Mouse (Mus musculus): Measurements from ENCODE around the gene Unc5c. TPM values are rescaled to one million over a fixed set of nuclear protein-coding genes. Genes with fewer than 3 reads are reported as not detected.

Gene Unc5c
- total RNA-seq (2021), result 10 to 100 TPM; 52.2 to 56.9 TPM

DNA sequence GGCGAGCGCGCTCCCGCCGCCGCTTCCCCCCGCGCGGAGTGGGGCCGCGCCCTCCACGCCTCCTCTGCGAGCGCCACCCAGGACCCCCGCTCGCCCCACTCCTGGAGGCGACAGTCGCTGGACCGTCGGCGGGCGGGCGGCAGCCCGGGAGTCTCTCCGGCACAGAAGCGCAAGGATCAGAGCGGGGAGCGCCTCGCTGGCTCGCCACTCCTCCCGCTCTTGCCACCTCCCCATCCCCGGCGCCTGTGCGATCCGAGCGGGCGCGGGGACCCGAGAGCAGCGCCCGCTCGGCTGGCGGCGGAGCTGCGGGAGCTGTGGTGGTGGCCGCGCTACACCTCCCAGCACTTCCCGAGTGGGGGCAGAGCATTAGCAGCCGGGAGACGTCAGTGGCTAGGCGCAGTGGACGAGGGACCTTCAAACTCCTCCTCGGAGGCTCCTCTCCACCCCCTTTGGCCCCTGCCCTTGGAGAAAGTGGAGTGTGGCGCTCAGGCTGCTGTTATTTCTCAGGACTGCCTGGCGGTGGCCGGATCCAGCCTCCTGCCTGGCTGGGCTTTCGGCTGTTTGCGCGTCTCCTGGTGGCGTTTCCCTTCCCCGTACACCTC, at the start of gene Unc5c:
Gene Unc5c (plus strand): TSS at position 113 of the 602 bp plus-strand sequence.
- DNase-seq, result peak; percentile 91

DNA sequence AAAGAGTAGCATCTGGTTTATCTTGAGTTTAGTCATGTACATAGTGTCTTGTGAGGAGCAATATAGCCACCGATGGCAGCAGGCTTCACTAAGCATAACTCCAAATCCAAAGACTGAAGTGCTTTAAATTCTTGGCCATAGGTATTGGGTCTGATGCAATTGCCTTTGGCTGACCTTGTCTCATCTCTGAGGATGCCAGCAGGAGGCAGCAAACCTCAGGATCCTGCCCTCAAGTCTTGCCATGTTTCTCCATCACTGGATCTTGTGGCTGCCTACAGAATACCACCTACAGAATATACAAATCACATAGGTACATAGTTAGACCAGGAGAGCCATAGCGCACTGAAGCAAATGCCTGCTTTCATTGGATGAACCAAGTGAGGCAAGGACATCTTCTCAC, 7.5 kb upstream of the Unc5c start:
- intact Hi-C loops (cut with DNase I), result no loop called here
- DNase-seq, result no peak

More for the DNA sequence above, at the start of gene Unc5c:
- intact Hi-C loops (cut with DNase I), result loop anchor here (5.0 kb wide), 1 partner anchor 367 kb away; no protein-coding TSS in a partner anchor

DNA sequence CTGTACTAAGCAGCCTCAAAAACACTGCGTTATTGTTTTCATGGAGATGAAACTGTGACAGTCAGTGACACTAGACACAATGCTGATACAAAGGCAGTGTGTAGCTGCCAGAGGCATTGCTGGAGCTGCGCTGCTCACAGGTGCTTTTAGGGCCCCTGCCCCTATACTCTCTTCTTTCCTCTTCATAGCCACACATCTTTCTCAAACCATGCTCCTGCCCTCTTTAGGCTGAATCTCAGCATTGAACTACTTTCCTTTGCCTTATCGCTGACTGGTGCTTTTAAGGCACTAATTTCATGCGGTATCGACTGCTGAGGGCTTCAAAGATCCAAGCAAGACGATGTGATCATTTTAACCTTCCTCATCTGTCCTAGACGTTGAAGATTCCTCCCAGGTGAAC, 2.5 kb upstream of the Unc5c start:
- peak; percentile 29 for DNase-seq
- intact Hi-C loops (cut with DNase I), result no loop called here

DNA sequence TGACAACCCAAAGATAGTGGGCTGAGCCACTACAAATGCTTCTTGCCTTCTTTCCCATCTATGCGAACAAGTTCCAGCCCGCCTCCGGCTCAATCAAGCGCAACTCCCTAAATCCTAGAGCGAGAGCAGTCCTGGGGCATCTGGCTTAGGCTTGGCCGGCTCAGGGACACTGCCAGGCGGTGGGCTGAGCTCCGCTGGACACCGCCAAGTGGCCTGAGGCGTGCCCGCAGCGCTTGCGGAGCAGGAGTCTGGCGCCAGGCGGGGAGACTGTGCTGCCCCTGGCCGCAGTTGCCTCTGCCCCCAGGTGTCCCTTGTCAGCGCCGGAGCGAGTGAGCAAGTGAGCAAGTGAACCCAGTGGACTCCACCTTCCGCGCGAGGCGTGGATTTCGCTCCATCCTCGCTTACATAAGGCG, 319 bp upstream of the Unc5c start:
- intact Hi-C loops (cut with DNase I), result loop anchor here (5.0 kb wide), 1 partner anchor 368 kb away; no protein-coding TSS in a partner anchor
- DNase-seq, result peak; percentile 89

DNA sequence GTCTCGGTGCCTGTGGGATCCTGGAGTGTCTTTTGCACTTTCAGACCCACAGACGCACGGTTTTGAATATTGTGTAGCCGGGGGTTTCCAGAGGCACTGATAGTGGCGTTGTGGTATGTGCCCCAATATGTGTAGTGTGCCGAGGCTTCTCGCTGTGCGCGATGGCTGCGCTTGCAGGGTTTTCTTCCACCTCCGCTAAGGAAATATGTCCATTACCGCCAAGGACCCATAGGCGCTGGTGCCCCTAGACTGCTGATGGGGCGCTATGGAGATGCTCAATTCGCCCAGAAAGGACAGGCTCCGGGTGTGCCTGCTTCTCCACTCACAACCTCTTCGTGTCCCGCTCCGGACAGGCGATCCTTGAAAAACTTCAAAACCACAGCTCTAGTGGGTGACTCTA, 1.0 kb downstream of the Unc5c start:
- DNase-seq, result peak; percentile 56
- intact Hi-C loops (cut with DNase I), result loop anchor here (5.0 kb wide), 1 partner anchor 366 kb away; no protein-coding TSS in a partner anchor

DNA sequence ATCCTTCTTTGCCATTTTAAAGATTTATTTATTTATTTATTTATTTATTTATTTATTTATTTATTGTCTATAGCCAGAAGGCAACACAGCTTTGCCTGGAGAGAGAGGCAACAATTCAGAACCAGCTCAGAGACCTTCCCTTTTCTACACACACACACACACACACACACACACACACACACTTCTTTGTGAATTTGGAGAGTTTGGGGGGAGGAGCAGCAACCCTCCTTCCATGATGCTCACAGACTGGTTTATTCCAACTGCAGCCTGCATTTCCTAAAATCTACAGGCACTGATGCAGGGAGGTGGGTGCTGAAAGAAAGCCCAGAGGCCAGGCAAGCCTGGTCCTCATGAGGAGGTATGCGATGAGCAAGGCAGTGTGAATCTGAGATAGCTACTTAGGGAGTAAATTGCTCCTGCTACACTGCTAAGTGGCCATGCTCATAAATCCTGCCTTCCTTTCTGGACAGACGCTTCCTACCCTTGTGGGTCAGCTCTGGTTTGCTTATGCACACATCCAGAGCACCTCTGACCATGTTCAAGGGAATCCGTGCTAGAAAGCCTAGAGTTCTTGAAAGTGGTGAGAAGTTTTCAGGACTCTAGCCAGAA, 1.8 kb downstream of the Unc5c start:
- intact Hi-C loops (cut with DNase I), result loop anchor here (5.0 kb wide), 1 partner anchor 365 kb away; no protein-coding TSS in a partner anchor
- DNase-seq, result no peak

DNA sequence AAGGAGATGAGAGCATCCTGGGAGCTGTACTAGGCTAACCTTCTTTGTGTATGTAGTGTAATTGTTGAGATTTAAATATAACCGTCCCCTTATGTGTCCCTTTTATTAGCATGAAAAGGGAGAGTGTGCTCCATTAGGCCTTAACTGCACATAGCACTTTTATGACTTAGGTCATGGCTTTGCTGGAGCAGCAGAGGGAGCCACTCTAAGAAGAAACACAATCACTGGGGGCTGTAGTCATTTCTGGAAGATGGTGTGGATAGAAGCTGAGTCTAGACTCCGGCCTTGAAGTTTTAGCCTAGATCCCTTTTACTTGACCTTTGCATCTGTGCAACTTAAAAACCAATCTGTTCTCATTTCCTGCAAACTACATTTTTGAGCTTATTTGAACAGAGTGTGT, 4.3 kb downstream of the Unc5c start:
- intact Hi-C loops (cut with DNase I), result loop anchor here (5.0 kb wide), 1 partner anchor 363 kb away; no protein-coding TSS in a partner anchor
- DNase-seq, result no peak

DNA sequence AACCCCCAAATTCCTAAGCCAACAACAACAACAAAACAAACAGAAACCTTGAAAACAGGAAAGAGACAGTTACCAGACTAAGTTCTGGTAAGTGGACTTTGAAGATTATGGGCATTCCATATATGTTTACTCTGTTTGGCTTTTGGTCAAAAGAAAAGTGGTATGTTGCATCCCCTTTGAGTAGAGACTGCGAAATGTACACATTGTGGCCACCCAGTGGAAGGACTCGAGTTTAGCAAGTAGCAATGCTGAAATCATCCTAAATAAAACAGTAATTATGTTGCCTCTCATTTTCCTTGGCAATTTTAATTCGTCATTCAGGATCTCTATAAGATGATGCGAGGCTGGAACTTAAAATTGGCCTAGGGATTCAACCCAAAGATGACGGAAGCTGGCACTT, 8.2 kb downstream of the Unc5c start:
- intact Hi-C loops (cut with DNase I), result no loop called here
- no peak for DNase-seq

DNA sequence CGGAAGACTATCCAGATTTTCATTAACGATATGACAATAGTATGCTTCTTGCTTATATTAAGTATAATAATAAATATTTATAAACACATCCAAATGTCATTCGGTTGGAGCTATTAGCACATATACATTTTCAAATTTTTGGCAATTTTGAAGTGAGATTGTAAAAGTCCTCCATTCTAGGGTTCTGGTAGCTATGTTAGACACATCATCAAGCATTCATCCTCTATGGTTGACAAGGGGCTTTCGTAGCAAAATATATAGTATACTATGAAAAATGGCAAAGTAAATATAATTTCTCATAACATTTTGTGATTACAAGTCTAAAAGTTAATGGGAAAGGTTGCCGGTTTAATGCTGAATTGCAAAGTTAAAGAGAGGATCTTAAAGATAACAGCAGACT, 10.4 kb downstream of the Unc5c start:
- intact Hi-C loops (cut with DNase I), result no loop called here
- no peak for DNase-seq

DNA sequence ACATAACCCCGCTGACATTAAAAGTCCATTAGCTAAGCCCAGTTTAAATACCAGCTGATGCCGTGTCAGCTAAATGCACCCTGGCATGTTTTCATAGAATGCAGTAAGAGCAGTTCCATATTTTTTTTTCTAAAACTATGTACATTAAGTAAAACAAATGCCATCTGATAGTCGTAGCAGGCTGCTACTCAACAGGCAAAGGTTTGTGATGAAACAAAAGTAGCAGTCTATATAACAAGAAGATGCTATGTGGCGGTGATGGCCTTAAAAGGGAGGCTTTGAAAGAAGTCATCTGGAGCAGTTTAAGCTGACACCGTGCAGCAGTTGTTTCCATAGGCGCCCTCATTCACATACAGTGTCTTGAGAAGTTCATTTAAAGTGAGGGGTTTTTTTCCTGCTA, 10.9 kb downstream of the Unc5c start:
- intact Hi-C loops (cut with DNase I), result no loop called here
- no peak for DNase-seq

DNA sequence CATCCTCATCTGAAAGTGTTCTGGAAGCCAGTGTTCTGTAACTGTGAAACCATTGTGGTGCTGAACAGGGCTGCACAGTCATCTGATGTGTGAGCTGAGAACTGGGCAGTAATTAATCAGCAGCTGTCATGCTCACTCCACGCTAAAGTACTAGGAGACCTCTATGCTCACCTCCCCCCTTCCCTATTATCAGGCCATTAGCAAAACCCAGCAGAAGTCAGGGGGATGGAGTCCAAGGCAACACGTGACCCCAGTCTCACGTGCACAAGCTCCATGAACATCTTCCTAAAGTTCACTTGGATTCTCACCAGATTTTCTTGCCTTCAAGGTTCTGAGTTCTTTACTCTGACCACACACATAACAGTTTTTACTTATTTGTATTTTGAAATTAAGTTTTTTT, 11.7 kb downstream of the Unc5c start:
- intact Hi-C loops (cut with DNase I), result no loop called here
- DNase-seq, result no peak

DNA sequence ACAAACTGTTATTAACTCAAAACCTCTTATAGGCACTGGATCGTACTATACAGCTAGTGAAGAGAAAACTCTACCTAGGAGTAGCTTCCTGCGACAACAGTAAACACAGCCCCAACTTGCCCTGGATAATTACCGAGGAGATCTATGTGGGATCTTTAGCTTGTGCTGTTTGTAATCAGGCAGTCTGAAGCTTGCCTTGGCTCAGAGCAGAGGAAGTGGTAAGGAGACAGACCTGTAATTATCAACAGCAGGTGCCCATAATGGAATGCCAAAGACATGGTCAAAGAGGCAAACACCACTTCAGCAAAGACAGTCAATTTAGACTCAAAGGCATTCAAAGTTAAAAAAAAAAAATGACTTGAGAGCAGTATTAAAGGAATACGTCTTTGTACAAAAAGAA, 17.4 kb downstream of the Unc5c start:
- intact Hi-C loops (cut with DNase I), result no loop called here
- DNase-seq, result no peak

DNA sequence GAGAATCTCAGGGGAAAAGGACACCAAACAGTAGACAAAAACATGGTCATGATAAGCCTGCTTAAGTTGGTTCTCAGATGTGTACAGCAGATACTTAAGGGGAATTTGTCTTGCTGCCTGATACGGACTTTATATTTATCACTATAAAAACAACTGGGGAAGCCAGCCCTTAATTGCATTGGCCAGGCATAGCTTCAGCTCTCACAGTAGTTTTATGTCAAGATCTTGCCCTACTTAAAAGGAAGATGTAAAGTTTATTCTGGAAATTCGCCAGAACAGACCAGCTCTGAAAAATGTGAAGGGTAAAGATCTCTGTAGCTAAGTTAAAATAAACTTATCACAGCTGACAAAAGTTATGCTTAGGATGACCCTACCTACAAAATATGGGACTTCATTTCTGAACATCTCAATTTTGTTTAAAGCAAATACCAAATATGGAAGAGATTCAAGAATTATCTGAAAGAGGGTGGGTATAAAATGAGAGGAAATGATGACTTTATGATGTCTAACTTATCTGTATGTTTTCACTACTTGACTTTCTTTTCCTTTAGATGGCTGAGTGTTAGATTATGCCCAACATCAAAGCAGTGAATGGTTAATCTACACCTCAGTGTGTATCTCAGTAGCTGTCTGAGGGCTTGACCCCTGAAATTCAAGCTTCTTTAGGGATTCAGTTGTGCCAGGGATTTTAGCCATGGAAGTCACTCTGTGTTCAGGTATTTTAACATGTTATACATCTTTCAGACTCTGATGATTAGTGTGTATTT, 18.8 kb downstream of the Unc5c start:
- intact Hi-C loops (cut with DNase I), result no loop called here
- DNase-seq, result no peak

DNA sequence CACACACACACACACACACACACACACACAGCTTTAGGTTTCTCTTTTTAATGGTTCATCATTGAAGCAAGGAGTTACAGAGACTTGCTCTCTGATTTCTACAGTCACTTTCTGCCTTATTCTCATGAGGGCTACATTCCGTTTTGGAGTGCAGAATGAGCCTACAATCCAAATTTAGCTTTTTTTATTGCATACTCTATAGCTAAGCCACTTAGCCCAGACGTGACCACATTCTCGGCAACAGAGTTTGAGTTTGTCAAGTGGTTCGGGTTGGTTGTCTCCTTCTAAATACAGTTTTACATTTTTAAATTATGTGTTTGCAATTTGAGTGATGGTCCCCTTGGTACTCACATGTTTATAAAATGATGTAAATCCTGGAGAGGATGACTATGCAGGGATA, 20.2 kb downstream of the Unc5c start:
- intact Hi-C loops (cut with DNase I), result no loop called here

DNA sequence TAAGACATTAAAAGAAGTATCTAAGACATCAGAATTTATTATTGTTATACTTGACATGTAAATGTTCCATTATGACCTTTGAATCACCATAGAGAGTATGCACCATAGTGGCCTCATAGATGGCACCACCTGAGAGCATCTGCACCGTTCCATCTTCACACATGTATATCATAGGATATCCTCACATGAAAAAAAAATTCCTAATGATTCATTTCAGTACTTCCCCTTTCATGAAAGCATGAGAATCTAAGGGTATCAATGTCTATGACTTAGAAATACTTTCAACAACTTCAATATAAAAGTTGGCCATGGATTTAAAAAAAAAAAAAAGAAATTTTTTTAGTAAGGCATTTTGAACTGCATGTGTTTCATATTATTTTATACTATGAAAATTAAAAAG, 25.6 kb downstream of the Unc5c start:
- DNase-seq, result no peak
- intact Hi-C loops (cut with DNase I), result no loop called here

More for the DNA sequence above, 20.2 kb downstream of the Unc5c start:
- DNase-seq, result no peak

DNA sequence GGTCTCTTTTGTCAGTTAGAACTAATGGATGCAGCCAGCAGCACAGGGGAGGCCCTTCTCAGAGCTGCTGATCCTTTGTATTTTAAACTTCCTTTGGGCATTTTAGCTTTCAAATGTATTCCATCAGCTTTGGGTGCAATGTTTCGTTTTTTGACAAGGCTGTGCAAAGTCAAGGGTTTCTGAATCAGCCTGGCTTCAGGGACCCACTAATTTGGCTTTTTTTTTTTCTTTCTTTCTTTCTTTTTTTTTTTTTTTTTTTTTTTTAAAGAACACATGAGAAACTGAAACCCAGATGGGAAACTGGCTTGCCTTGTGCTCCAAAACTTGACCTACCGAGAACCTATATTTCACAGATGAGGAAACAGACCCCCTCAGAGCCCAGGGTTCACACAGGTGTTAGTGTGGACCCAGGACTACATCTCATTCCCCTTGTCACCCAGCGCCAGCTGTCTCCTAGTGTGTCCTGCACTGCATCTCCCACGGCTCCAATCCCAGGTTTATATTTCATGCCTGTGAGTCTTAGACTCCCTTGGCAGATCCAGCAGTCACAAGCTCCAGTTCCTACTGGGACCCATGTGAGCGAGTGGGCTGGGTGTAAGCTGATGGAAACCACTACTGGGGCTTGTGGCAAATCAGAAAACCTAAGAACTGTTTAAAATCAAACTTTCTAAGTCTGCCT, 26.4 kb downstream of the Unc5c start:
- intact Hi-C loops (cut with DNase I), result no loop called here
- peak; percentile 27 for DNase-seq

DNA sequence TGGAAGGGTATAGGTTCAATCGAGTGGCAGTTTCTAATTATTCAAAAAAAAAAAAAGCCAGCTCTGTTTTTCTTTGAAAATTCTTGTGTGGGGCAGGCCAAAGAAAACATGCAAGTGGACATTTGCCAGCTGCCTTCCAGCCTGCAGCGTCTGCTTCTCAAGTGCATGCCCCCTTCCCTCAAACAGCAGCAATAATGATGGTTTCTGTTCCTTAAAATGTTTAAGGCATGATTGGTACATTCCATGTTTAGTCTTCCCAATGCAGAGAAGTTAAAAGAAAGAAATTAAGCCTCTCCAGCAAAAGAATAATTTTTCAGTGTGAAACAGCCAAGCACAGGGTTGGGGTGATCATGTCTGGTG, 26.9 kb downstream of the Unc5c start:
- intact Hi-C loops (cut with DNase I), result no loop called here
- peak; percentile 25 for DNase-seq

DNA sequence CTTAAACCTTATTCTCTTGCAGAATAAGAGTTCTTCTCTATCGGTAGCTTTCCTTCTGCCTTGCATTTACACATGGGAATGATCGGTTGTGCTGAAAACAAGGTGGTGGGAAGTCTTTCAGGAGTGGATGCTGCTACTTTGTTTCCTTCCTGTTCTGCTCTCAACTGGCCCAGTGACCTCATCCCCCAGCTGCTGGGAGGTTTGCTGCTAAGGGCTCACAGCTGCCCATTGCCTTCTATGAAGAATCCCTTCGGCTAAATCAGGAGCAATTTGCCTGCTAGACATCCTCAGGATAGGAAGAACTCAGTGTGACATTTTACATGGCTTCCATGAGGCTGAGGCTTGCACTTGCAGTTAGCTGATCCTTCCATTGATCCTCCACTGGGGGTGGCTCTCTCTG, 28.0 kb downstream of the Unc5c start:
- DNase-seq, result no peak
- intact Hi-C loops (cut with DNase I), result no loop called here

DNA sequence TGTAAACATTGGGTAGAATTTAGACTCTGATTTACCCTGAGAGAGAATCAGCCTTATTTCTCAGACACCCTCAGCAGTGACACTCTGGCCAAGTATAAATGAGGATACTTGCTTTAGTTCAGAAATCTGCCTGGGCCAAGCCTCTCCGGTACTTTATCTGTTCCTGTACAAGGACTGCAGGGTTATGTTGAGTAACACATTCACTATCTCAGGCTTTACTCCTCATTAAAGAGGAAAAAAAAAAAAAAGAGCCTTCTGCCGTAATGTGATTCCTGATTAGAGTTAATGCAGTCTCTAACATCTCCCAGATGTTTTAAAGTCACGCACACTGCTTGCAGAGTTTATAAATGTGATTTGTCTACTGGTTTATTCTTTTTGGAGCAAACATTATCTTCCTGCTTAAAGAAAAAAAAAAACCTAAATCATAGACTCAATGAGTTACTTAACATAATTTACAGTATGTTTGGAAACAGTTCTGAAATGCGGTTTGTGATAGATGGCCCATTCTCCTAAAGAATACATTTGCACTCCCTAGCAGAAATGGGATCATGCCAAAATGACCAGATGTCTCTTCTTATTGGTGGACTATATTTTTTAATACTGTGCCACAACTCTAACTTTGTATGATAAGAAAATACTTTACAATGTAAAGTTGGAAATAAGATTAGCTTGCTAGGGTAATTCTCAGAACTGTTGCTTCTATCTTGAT, 33.5 kb downstream of the Unc5c start:
- intact Hi-C loops (cut with DNase I), result no loop called here
- no peak for DNase-seq

DNA sequence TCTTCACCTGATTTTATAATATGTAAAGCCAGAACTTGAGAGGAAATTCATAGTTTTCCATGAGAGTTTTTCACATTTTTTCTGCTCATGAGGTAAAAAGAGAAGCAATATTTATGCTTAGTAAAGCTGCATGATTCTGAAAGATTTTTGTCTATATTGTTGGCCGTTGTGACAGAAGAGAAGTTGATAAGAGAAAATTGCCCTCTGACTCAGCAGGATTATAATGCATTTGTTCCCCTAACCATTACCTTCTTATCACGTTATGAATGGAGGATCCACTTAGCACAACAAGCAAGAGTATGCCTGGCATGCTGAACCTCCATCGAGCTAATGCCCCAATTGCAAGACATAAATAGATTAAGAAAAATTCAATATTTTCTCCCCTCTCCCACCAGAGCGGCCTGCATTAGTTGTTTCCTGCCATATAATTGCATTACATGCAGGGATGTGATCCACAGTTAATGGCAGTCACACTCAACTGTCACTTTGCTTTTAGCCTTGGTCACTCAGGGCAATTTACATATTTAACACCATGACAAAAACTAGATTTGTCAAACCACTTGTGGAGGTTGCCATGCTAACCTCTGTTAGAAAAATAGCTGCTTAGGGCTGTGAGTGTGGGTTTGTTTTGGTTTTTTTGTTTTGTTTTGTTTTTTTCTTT, 37.0 kb downstream of the Unc5c start:
- no peak for DNase-seq
- intact Hi-C loops (cut with DNase I), result no loop called here

Measured in left cerebral cortex, postnatal 4 days (tissue).